ENCODE assay signal across 8 mouse cellular contexts in genomic region chr1:52726371-52727055, GRCm38 (mm10). TPM values are rescaled to one million over a fixed set of nuclear protein-coding genes. Genes with fewer than 3 reads are reported as not detected.
DNase-seq lines count a peak whose midpoint lies in the region; ATAC-seq and TF ChIP-seq lines count a peak whose summit lies in the region.

No protein-coding gene starts in this region.

- TF ChIP-seq CTCF in CH12.LX (conservative IDR thresholded peaks at IDR 0.05 in 1 of 2, IDR thresholded peaks at IDR 0.05 in 1 of 2; ENCODE audit: low read depth in 2 of 2, low read length in 2 of 2): no peak

- dilution Hi-C loops in CH12.LX (cut with MboI; ENCODE audit: extremely low pct_ligation_motif_present, extremely low pct_unique_long_range_greater_than_20kb, low sequenced_read_pairs): no loop called here

- H3K9ac ChIP-seq in CH12.LX (ENCODE audit: insufficient read depth, low read depth): peak overlapping the region; percentile 35
- peak overlapping the region; percentile 94 for H3K9ac ChIP-seq in forebrain, embryonic 15.5 days (replicated peaks)
- H3K9ac ChIP-seq in liver, embryonic 16.5 days (ENCODE audit: low read depth, low read length): peak overlapping the region; percentile 56
- H3K9ac ChIP-seq in neural tube, embryonic 11.5 days (ENCODE audit: low read length): peak overlapping the region; percentile 92
- peak overlapping the region; percentile 75 for H3K9ac ChIP-seq in stomach, embryonic 16.5 days (ENCODE audit: low read length)

- H3K27ac ChIP-seq in CH12.LX (ENCODE audit: insufficient read depth, low read depth): no peak overlapping the region
- 0 out of 2 replicates have a peak overlapping the region, but pooled peaks have one; percentile 36 for H3K27ac ChIP-seq in brown adipose tissue, adult 24 weeks (replicated peaks; ENCODE audit: low read depth, low read length)
- H3K27ac ChIP-seq in forebrain, embryonic 15.5 days (replicated peaks): peak overlapping the region; percentile 92
- no peak overlapping the region for H3K27ac ChIP-seq in liver, embryonic 16.5 days (ENCODE audit: low read length)
- H3K27ac ChIP-seq in neural tube, embryonic 11.5 days (ENCODE audit: low read depth, low read length): peak overlapping the region; percentile 64
- H3K27ac ChIP-seq in stomach, embryonic 16.5 days (ENCODE audit: low read length): peak overlapping the region; percentile 58

- ATAC-seq in forebrain, embryonic 15.5 days (replicated peaks): peak; percentile 85
- no peak; the same call in 1 of the 2 replicates for ATAC-seq in liver, embryonic 16.5 days (ENCODE audit: low read depth)
- ATAC-seq in neural tube, embryonic 11.5 days (ENCODE audit: insufficient read depth, low FRiP score, low TSS enrichment): peak; percentile 79
- peak; percentile 86 for ATAC-seq in stomach, embryonic 16.5 days (ENCODE audit: insufficient read depth, low FRiP score)

- intact Hi-C loops in heart, postnatal 10 days (cut with DNase I): loop anchor here (5.0 to 10.0 kb wide), 2 partner anchors 79 to 222 kb away; partner anchors contain the start of gene Nab1

- H3K79me2 ChIP-seq in CH12.LX (replicated peaks; ENCODE audit: control insufficient read depth, extremely low read depth, insufficient read depth, poor library complexity, severe bottlenecking): no peaks in the 10 kb centered on the region

- peaks cover 40% of the 10 kb centered on the region for H3K27me3 ChIP-seq in CH12.LX (replicated peaks)
- H3K27me3 ChIP-seq in forebrain, embryonic 15.5 days: no peaks in the 10 kb centered on the region
- H3K27me3 ChIP-seq in liver, embryonic 16.5 days (ENCODE audit: control insufficient read depth, insufficient read depth, low read depth, low read length): peaks cover 19% of the 10 kb centered on the region
- H3K27me3 ChIP-seq in neural tube, embryonic 11.5 days (ENCODE audit: control insufficient read depth, insufficient read depth, low read length): no peaks in the 10 kb centered on the region
- no peaks in the 10 kb centered on the region for H3K27me3 ChIP-seq in stomach, embryonic 16.5 days (ENCODE audit: control insufficient read depth, insufficient read depth, low read length)

- peaks cover 6 to 20% of the 10 kb centered on the region in 2 experiments for H3K4me1 ChIP-seq in CH12.LX (ENCODE audit: control insufficient read depth in 1 of 2, insufficient read depth in 2 of 2)
- H3K4me1 ChIP-seq in brown adipose tissue, adult 24 weeks (ENCODE audit: control insufficient read depth, insufficient read depth, insufficient read length, low read length): no peaks in the 10 kb centered on the region
- H3K4me1 ChIP-seq in forebrain, embryonic 15.5 days: peaks cover 13% of the 10 kb centered on the region
- H3K4me1 ChIP-seq in liver, embryonic 16.5 days (ENCODE audit: control insufficient read depth, low read depth, low read length): no peaks in the 10 kb centered on the region; the same call in 1 of the 2 replicates
- H3K4me1 ChIP-seq in neural tube, embryonic 11.5 days (ENCODE audit: control insufficient read depth, insufficient read depth, low read length): no peaks in the 10 kb centered on the region
- H3K4me1 ChIP-seq in stomach, embryonic 16.5 days (ENCODE audit: control insufficient read depth, insufficient read depth, low read length): peaks cover 3% of the 10 kb centered on the region; the same call in 1 of the 2 replicates

- no peaks in the 10 kb centered on the region for H3K36me3 ChIP-seq in CH12.LX (replicated peaks in 1 of 2; ENCODE audit: control insufficient read depth in 1 of 2, insufficient read depth in 1 of 2, low read length in 1 of 2)
- no peaks in the 10 kb centered on the region for H3K36me3 ChIP-seq in forebrain, embryonic 15.5 days
- H3K36me3 ChIP-seq in liver, embryonic 16.5 days (ENCODE audit: control insufficient read depth, insufficient read depth): no peaks in the 10 kb centered on the region
- H3K36me3 ChIP-seq in neural tube, embryonic 11.5 days (ENCODE audit: control insufficient read depth, insufficient read depth, low read length): no peaks in the 10 kb centered on the region
- no peaks in the 10 kb centered on the region for H3K36me3 ChIP-seq in stomach, embryonic 16.5 days (ENCODE audit: control insufficient read depth, insufficient read depth, low read length)

- peak overlapping the region; percentile 91 for H3K4me2 ChIP-seq in CH12.LX (ENCODE audit: insufficient read depth, low read depth, poor library complexity, severe bottlenecking)
- H3K4me2 ChIP-seq in forebrain, embryonic 15.5 days (replicated peaks): peak overlapping the region; percentile 81
- H3K4me2 ChIP-seq in liver, embryonic 16.5 days (ENCODE audit: low read depth, low read length): peak overlapping the region; percentile 74
- peak overlapping the region; percentile 93 for H3K4me2 ChIP-seq in neural tube, embryonic 11.5 days (ENCODE audit: low read depth)
- peak overlapping the region; percentile 88 for H3K4me2 ChIP-seq in stomach, embryonic 16.5 days (ENCODE audit: low read depth, low read length)

- H3K9me3 ChIP-seq in CH12.LX (replicated peaks; ENCODE audit: low read length): no peaks in the 10 kb centered on the region
- no peaks in the 10 kb centered on the region for H3K9me3 ChIP-seq in forebrain, embryonic 15.5 days
- no peaks in the 10 kb centered on the region for H3K9me3 ChIP-seq in liver, embryonic 16.5 days (replicated peaks; ENCODE audit: control insufficient read depth, low read length)
- no peaks in the 10 kb centered on the region for H3K9me3 ChIP-seq in neural tube, embryonic 11.5 days (ENCODE audit: control insufficient read depth, low read length)
- H3K9me3 ChIP-seq in stomach, embryonic 16.5 days (replicated peaks; ENCODE audit: control insufficient read depth, low read length): no peaks in the 10 kb centered on the region

- TF ChIP-seq EP300 in CH12.LX (IDR thresholded peaks at IDR 0.05; ENCODE audit: low read length): no peak

- no peak for TF ChIP-seq RAD21 in CH12.LX (IDR thresholded peaks at IDR 0.05; ENCODE audit: low read depth, low read length)

- no peak for TF ChIP-seq POLR2A in CH12.LX (IDR thresholded peaks at IDR 0.05; ENCODE audit: low read depth, low read length)

- peak overlapping the region; percentile 16 to 66 (median 64) for H3K4me3 ChIP-seq in CH12.LX (replicated peaks in 1 of 3; ENCODE audit: low read depth in 2 of 3, low read length in 2 of 3, poor library complexity in 1 of 3)
- peak overlapping the region; percentile 73 for H3K4me3 ChIP-seq in brown adipose tissue, adult 24 weeks (ENCODE audit: insufficient read depth, low read depth, low read length)
- peak overlapping the region; percentile 78 for H3K4me3 ChIP-seq in forebrain, embryonic 15.5 days
- H3K4me3 ChIP-seq in liver, embryonic 16.5 days (ENCODE audit: low read depth, low read length): peak overlapping the region; percentile 66
- H3K4me3 ChIP-seq in neural tube, embryonic 11.5 days (ENCODE audit: low read depth, low read length): peak overlapping the region; percentile 86
- peak overlapping the region; percentile 86 for H3K4me3 ChIP-seq in stomach, embryonic 16.5 days (replicated peaks; ENCODE audit: low read length)

- under 1% methylated on average over 49 of the region's 56 CpGs for WGBS in forebrain, embryonic 15.5 days
- WGBS in liver, embryonic 16.5 days (ENCODE audit: insufficient replicate concordance): under 1% methylated on average over 47 of the region's 56 CpGs
- WGBS in neural tube, embryonic 11.5 days: under 1% methylated on average over 45 of the region's 56 CpGs
- WGBS in stomach, embryonic 16.5 days: under 1% methylated on average over 53 of the region's 56 CpGs

- in situ Hi-C loops in CH12.LX (cut with MboI; ENCODE audit: low pct_ligation_motif_present, low pct_unique_long_range_greater_than_20kb, low sequenced_read_pairs): no loop called here

- peak; percentile 10 for DNase-seq in CH12.LX (ENCODE audit: extremely low read depth)
- DNase-seq in heart, postnatal 10 days: peak; percentile 66 to 68
- peak; percentile 47 to 73 for DNase-seq in kidney, postnatal 25 days
- peak; percentile 62 for DNase-seq in neural tube, embryonic 11.5 days (ENCODE audit: low spot score)

TF ChIP-seq in CH12.LX, 34 proteins besides CTCF, POLR2A, EP300 and RAD21:
- TF ChIP-seq ETS1 (conservative IDR thresholded peaks at IDR 0.05; ENCODE audit: low read depth, low read length) (no peak), SIN3A (IDR thresholded peaks at IDR 0.05; ENCODE audit: low read length) (peak; percentile 21; the same call in 1 of the 2 replicates), ELF1 (IDR thresholded peaks at IDR 0.05; ENCODE audit: low read depth, low read length) (peak; percentile 52), POLR2AphosphoS2 (IDR thresholded peaks at IDR 0.05; ENCODE audit: low read depth, low read length) (no peak), ZMIZ1 (IDR thresholded peaks at IDR 0.05; ENCODE audit: low read depth, low read length) (no peak), MAX (IDR thresholded peaks at IDR 0.05; ENCODE audit: low read length) (peak; percentile 29; the same call in 1 of the 2 replicates), E2F4 (IDR thresholded peaks at IDR 0.05; ENCODE audit: insufficient replicate concordance, low read depth, low read length) (no peak), KAT2A (IDR thresholded peaks at IDR 0.05; ENCODE audit: insufficient replicate concordance, low read length) (no peak)

RNA-seq across cellular contexts. Expression of gene Mfsd6, which starts 0.7 kb away (rescaled TPM):
- total RNA-seq in CH12.LX (2012; rRNA removed) (0.47 and 0.50 TPM in 2 replicates), CH12.LX (2014; rRNA removed) (0.36 and 0.38 TPM in 2 replicates)
- polyA plus RNA-seq in CH12.LX (2012; ENCODE audit: insufficient read length, low read depth): 0.63 and 0.89 TPM in 2 replicates
- 2.3 and 2.5 TPM in 2 replicates for polyA plus RNA-seq in brown adipose tissue, adult 24 weeks (2012; ENCODE audit: insufficient read depth, insufficient read length, missing spikeins)
- 6.7 and 7.9 TPM in 2 replicates for polyA plus RNA-seq in forebrain, embryonic 15.5 days (2015; fragmentation: Nextera tagmentation; extraction: Ambion mirVana)
- total RNA-seq in heart, postnatal 10 days (2021): 10 to 100 TPM; 16.6 to 18.2 TPM
- polyA plus RNA-seq in liver, embryonic 16.5 days (2015; fragmentation: Nextera tagmentation; extraction: Ambion mirVana): 0.49 and 0.61 TPM in 2 replicates
- polyA plus RNA-seq in neural tube, embryonic 11.5 days (2014; fragmentation: Nextera tagmentation; extraction: Ambion mirVana): 4.2 and 4.7 TPM in 2 replicates
- 5.2 and 6.1 TPM in 2 replicates for polyA plus RNA-seq in stomach, embryonic 16.5 days (2015; fragmentation: Nextera tagmentation; extraction: Ambion mirVana)

Comparison
In these comparisons a context has a peak if more than half of its experiments do, and no peak if none do; other contexts are left out.
1. DNase-seq: peak in every context shown above with its lines; median percentile 67 in heart, postnatal 10 days; 62 in neural tube, embryonic 11.5 days; 60 in kidney, postnatal 25 days; 10 in CH12.LX.
2. H3K27ac ChIP-seq: peak in brown adipose tissue, adult 24 weeks (single experiment), forebrain, embryonic 15.5 days (single experiment), neural tube, embryonic 11.5 days (single experiment) and stomach, embryonic 16.5 days (single experiment); none in CH12.LX (single experiment) and liver, embryonic 16.5 days (single experiment).
3. H3K9ac ChIP-seq: peak in every context shown above with its lines; median percentile 94 in forebrain, embryonic 15.5 days; 92 in neural tube, embryonic 11.5 days; 75 in stomach, embryonic 16.5 days; 56 in liver, embryonic 16.5 days; 35 in CH12.LX.
4. Peak in every context shown above with its lines, with median percentiles within 50 percentile points of each other: H3K4me2 ChIP-seq and H3K4me3 ChIP-seq.